Mouse (Mus musculus) heart, embryonic 14.5 days (tissue): ENCODE results near the gene Anapc1. TPM values are rescaled to one million over a fixed set of nuclear protein-coding genes. Genes with fewer than 3 reads are reported as not detected.

Source experiments
- ATAC-seq: fragments of 200-750 bp; cut with Nextera tagmentation; 2 replicates; pipeline ENCODE4 v1.8.0; 2017; ENCODE audit warnings: low read depth, moderate TSS enrichment; ENCODE audit not compliant: insufficient number of reproducible peaks, insufficient read depth, low FRiP score
- H3K27ac ChIP-seq, 2 experiments: fragments of 200-500 bp in 1 of 2; fragments of 300-500 bp in 1 of 2; sonication (generic) in 1 of 2; replicated peaks in 1 of 2; 2 replicates each; pipeline ENCODE4 v1.5.1; 2012 to 2014; ENCODE audit warnings: low read depth in 2 of 2, low read length in 2 of 2, control low read depth in 1 of 2, mild to moderate bottlenecking in 1 of 2, mixed read lengths in 1 of 2; ENCODE audit not compliant: control insufficient read depth in 1 of 2, insufficient read depth in 1 of 2
- H3K27me3 ChIP-seq: fragments of 300-500 bp; sonication (generic); 2 replicates; pipeline ENCODE4 v1.6.1; 2014; ENCODE audit warnings: mild to moderate bottlenecking, low read length, control low read depth; ENCODE audit not compliant: control insufficient read depth, insufficient read depth
- H3K36me3 ChIP-seq: fragments of 300-500 bp; sonication (generic); 2 replicates; pipeline ENCODE4 v1.6.1; 2014; ENCODE audit warnings: mild to moderate bottlenecking, control low read depth, low read length, mixed read lengths; ENCODE audit not compliant: control insufficient read depth, insufficient read depth
- H3K4me1 ChIP-seq, 2 experiments: fragments of 200-500 bp in 1 of 2; fragments of 300-500 bp in 1 of 2; sonication (generic) in 1 of 2; 2 replicates each; pipeline ENCODE4 v1.6.1; 2012 to 2014; ENCODE audit warnings: low read length in 2 of 2, control low read depth in 1 of 2, mixed read lengths in 1 of 2; ENCODE audit not compliant: control insufficient read depth in 2 of 2, insufficient read depth in 2 of 2
- H3K4me2 ChIP-seq: fragments of 300-500 bp; sonication (generic); 2 replicates; pipeline ENCODE4 v1.6.1; 2014; ENCODE audit warnings: mild to moderate bottlenecking, low read length
- H3K4me3 ChIP-seq, 2 experiments: fragments of 200-500 bp in 1 of 2; fragments of 300-500 bp in 1 of 2; sonication (generic) in 1 of 2; 2 replicates each; pipeline ENCODE4 v1.5.1; 2012 to 2014; ENCODE audit warnings: low read length in 2 of 2, mild to moderate bottlenecking in 2 of 2, control low read depth in 1 of 2, low read depth in 1 of 2, moderate library complexity in 1 of 2; ENCODE audit not compliant: control insufficient read depth in 1 of 2, insufficient read depth in 1 of 2
- H3K9ac ChIP-seq: fragments of 300-500 bp; sonication (generic); 2 replicates; pipeline ENCODE4 v1.6.1; 2014; ENCODE audit warnings: mild to moderate bottlenecking, low read length
- H3K9me3 ChIP-seq: fragments of 300-500 bp; sonication (generic); 2 replicates; pipeline ENCODE4 v1.6.1; 2016; ENCODE audit warnings: low read length, control low read depth; ENCODE audit not compliant: control insufficient read depth
- WGBS: fragments of 180-500 bp; shearing (Covaris S2); extraction: QIAGEN DNeasy Blood & Tissue Kit; methylation state at CpG from one replicate; pipeline ENCODE4 v1.1.7; 2014; 5-methylcytosine and 5-hydroxymethylcytosine counted together
- polyA plus RNA-seq: library from polyadenylated mRNA; unstranded; fragments of >200 nt; fragmentation: Nextera tagmentation; extraction: Ambion mirVana; gene quantifications from 2 replicates; pipeline ENCODE4 v1.2.1, GENCODE M21; 2014

Gene Anapc1
- polyA plus RNA-seq, 1 experiment from 2014 or later, result 51.0 TPM

GRCm38 (mm10) chr2:128568018-128568417 is 119.2 kb downstream of the Anapc1 start:
- peaks cover 5% of the 10 kb centered on the region in 2 experiments; a peak in 3 of 4 replicates for H3K4me1 ChIP-seq
- 0 out of 2 replicates have a peak, but pooled peaks cover 3% of the 10 kb centered on the region for H3K9me3 ChIP-seq
- no peak overlapping the region for H3K4me2 ChIP-seq
- no peaks in the 10 kb centered on the region for H3K36me3 ChIP-seq
- H3K27ac ChIP-seq, result no peak overlapping the region
- H3K9ac ChIP-seq, result no peak overlapping the region
- H3K27me3 ChIP-seq, result no peaks in the 10 kb centered on the region
- no peak for ATAC-seq
- no peak overlapping the region for H3K4me3 ChIP-seq
- 76% methylated on average over 6 of the region's 6 CpGs for WGBS

- Histone ChIP-seq H3K4me2 (no peak overlapping the region), H3K4me3 (no peak overlapping the region), H3K27ac (no peak overlapping the region), H3K36me3 (no peaks in the 10 kb centered on the region), H3K4me1 (peaks cover 5% of the 10 kb centered on the region in 2 experiments; a peak in 3 of 4 replicates), H3K9me3 (0 out of 2 replicates have a peak, but pooled peaks cover 3% of the 10 kb centered on the region), H3K9ac (no peak overlapping the region), H3K27me3 (no peaks in the 10 kb centered on the region)
- 63% methylated on average over 10 of the region's 10 CpGs for WGBS
- ATAC-seq, result no peak
These were observed 120.7 kb downstream of the Anapc1 start for GRCm38 (mm10) chr2:128566304-128567147.

- no peak for ATAC-seq
These were observed 121.3 kb downstream of the Anapc1 start for GRCm38 (mm10) chr2:128565904-128566303.

GRCm38 (mm10) chr2:128564195-128564594 is 123.0 kb downstream of the Anapc1 start:
- ATAC-seq, result no peak
- Histone ChIP-seq H3K27ac (no peak overlapping the region), H3K9ac (no peak overlapping the region), H3K4me2 (no peak overlapping the region), H3K4me1 (peaks cover 5% of the 10 kb centered on the region in 2 experiments; a peak in 3 of 4 replicates), H3K9me3 (no peaks in the 10 kb centered on the region), H3K4me3 (no peak overlapping the region), H3K36me3 (no peaks in the 10 kb centered on the region), H3K27me3 (no peaks in the 10 kb centered on the region)
- WGBS, result 85% methylated on average over 3 of the region's 3 CpGs

More at GRCm38 (mm10) chr2:128565904-128566303, 121.3 kb downstream of the Anapc1 start:
- Histone ChIP-seq H3K4me2 (no peak overlapping the region), H3K4me3 (no peak overlapping the region), H3K9ac (no peak overlapping the region), H3K9me3 (0 out of 2 replicates have a peak, but pooled peaks cover 3% of the 10 kb centered on the region), H3K27ac (no peak overlapping the region), H3K4me1 (peaks cover 5% of the 10 kb centered on the region in 2 experiments; a peak in 3 of 4 replicates), H3K27me3 (no peaks in the 10 kb centered on the region), H3K36me3 (no peaks in the 10 kb centered on the region)
- WGBS, result 58% methylated on average over 8 of the region's 8 CpGs

Other genes starting within 250 kb of the Anapc1 start
- not detected in 2 replicates for gene Spdye4c, start 96.2 kb downstream of the Anapc1 start, polyA plus RNA-seq
- 4.9 and 5.4 TPM in 2 replicates for gene Mertk, start 11.6 kb upstream of the Anapc1 start, polyA plus RNA-seq
- gene Tmem87b, start 130.7 kb upstream of the Anapc1 start, polyA plus RNA-seq, result 27.3 and 27.9 TPM in 2 replicates
- gene Fbln7, start 175.6 kb upstream of the Anapc1 start, polyA plus RNA-seq, result 0.93 and 0.96 TPM in 2 replicates